Mouse (Mus musculus): Measurements from ENCODE around the gene Klhl26.

Klhl26 gene

DNA sequence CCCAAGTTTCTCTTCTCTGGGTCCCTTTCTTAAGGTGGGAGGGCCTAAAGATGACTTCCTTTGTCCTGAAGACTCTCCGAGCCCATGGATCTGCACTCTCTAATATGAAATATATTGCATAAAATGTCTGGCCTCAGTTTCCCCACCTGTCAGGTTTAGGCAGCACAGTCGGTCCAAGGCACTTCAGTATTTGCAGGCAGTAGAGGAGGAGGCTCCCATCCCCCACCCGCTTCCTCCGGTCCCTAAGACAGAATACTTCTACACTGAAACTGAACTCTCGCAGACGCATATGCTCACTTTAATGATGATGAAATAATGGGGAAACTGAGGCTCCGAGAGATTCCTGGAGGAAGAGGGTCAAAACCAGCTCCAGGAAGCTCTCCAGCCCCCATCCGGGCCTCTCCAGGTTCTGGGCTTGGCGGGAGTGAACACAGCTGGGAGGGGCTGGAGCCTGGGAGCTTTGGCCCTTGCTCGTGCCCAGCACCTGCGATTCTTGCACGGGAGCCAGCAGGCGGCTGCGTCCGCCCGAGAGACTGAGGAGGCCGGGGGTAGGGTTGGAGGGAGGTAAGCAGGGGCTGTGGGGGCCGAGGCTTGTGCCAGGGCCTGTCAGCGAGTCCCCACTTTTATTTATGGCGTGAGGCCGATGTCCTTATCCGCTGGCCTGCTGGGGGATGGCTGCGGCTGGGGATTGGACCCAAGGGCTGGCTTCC, 25.2 kb upstream of the Klhl26 start:
- DNase-seq (ENCODE audit: low spot score in 2 of 2): no peak

DNA sequence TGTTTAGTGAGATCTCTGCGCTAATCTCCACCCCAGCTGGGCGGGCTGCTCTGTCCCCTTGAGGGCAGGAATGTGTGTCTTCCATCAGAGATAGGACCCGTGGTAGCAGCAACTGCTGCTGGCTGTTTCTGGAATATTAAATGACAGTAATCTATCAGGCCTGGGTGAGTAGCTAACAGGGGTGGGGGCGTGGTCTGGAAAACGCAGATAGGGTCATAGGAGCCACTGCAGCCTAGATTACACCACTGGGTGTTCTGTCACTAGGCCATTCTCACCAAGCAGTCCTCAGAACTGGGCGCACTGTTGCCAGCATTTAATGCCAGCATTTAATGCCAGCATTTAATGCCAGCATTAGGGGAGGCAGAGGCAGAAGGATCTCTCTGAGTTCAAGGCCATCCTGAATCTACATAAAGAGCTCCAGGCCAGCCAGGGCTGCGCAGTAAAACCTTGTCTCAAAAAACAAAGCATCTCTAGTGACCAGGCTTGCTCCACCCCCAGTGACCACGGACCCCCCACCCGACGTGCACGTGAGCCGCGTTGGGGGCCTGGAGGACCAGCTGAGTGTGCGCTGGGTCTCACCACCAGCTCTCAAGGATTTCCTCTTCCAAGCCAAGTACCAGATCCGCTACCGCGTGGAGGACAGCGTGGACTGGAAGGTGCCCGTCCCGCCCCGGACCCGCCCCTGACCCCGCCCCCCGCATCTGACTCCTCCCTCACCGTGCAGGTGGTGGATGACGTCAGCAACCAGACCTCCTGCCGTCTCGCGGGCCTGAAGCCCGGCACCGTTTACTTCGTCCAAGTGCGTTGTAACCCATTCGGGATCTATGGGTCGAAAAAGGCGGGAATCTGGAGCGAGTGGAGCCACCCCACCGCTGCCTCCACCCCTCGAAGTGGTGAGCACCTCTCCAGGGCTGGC, 23.9 kb upstream of the Klhl26 start:
- no peak for DNase-seq (ENCODE audit: low spot score in 2 of 2)

DNA sequence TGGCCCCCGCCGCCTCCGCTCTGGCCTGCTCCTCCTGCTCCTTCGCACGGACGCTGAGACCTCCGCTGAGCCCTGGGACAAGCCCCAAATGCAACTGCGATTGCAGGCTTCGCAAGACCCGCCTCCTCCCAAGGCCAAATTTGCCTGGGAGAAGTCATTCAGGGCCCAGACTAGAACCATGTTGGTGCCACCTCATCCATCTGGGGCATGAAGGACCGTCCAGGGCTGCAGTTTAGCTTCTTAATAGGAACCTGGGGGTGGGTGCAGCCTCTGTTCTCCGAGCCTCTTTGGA, 18.9 kb upstream of the Klhl26 start:
- DNase-seq (ENCODE audit: low spot score in 2 of 2): no peak

- DNase-seq (ENCODE audit: low spot score in 2 of 2): no peak
Measured at GRCm38 (mm10) chr8:70495001-70495770, 18.4 kb upstream of the Klhl26 start.

GRCm38 (mm10) chr8:70494416-70494945, 17.7 kb upstream of the Klhl26 start:
- no peak for DNase-seq (ENCODE audit: low spot score in 2 of 2)

DNA sequence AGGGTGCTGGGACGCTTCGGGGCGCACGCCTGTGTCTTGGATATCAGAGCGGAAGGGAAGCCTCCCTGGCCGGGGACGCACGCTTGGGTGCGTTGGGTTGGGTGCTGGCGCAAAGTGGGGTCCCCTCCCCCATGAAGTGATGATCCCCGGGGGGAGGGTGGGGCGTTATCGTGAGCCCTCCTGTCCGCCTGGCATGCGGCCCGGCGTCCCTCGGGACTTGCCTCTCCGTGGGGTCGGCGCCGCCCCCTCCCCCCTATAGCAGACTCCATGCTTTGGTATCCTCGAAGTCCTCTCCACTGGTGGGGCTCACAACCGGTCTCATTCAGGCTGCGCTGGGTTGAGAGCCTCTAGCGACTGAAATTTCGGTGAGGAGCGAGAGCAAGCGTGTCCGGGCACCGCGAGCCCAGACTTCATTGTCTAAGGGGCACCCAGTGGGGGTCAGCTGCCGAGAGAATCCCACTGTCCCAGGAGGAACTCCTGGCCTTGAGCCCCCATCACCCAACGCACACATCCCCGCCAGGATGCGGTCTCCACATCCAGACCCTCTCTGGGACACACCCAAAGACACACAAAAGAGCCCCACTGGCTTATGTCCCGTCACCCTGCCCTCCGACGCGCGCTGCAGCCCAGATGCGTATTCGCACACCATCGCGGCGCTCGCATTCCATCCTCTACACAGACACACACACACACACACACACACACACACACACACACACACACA, 17.1 kb upstream of the Klhl26 start:
- no peak for DNase-seq (ENCODE audit: low spot score in 2 of 2)

DNA sequence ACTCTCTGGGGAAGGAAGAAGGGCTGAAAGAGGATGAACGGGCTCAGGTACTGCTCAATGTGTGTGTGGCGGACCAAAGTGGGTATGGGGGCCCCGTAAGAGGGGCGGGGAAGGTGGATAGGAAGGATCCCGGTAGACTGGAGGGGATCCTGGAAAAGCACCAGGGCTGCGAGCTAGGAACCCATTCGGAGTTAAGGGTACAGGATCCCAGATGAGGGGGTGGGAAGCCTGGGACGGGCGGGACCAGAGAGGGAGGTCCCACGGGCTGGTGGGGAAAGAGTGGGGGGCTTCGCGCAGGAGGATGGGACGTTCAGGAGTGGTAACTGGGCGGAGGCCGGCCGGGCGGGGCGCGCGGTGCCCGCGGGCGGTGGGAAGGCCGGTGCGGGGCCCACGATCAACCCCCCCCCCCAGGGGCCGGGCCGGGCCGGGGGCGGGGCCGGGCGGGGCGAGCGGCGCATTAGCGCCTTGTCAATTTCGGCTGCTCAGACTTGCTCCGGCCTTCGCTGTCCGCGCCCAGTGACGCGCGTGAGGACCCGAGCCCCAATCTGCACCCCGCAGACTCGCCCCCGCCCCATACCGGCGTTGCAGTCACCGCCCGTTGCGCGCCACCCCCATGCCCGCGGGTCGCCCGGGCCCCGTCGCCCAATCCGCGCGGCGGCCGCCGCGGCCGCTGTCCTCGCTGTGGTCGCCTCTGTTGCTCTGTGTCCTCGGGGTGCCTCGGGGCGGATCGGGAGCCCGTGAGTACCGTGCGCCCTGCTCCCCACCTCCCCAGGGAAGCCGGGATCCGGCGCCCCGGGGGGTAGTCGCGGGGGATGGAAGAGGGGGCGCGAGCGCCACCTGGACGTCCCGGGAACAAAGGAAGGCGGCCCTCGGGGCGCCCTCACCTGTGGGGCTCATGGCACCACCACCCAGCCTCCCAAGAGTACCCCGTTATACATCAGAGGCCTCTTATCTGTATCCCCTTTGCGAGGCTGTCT, 16.2 kb upstream of the Klhl26 start, which contains the start of gene Crlf1:
Crlf1 (plus strand) TSS at position 495 of the 977 bp plus-strand sequence.
- no peak for DNase-seq (ENCODE audit: low spot score in 2 of 2)

DNA sequence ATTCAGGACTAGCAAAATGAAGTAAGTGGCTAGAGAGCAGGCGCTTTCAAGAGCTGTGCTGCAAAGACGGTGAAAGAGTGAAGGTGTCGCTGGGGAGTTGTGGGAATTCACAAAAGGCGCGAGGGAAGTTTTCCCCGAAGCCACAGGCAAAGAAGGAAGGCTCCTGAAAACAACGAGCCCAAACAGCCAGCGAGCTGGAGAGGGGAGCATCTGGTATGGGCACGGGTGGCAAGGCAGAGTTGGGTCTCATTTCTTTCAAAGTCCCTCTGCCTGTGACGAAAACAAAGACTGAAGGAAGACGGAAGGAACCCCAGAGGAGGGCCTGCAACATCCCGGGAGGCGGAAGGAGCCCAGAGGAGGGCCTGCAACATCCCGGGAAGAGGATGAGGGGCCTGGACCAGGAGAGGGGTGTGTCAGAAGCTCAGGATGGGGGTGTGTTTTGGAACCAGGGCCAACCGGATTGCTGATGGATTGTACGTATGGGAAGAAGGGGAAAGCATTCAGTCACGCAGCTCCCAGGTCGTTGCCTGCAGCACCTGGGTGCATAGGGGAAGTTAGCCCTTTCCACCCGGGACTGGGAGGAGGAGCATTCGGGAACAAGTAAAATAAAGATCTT, 14.2 kb upstream of the Klhl26 start:
- no peak for DNase-seq (ENCODE audit: low spot score in 2 of 2)

- no peak for DNase-seq (ENCODE audit: low spot score in 2 of 2)
Measured at GRCm38 (mm10) chr8:70490061-70490879, 13.5 kb upstream of the Klhl26 start.

DNA sequence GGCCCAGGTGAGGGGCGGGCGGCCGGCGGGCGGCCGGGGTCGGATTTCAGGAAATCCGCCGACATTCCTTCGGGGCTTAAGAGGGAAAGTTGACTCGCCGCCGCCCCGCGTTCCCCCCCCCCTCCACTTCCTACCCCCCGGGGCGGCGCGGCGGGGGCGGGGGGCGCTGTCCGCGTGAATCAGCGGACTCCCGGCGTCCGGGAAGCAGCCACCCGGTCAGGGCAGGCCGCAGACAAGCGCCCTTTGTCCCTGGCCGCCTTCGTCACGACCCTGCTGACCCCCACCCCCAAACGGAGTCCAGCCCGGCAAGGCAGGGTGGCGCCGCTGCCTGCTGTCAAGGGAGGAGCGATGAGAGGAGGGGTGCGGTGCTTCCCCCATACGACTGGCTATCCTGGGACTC, 12.8 kb upstream of the Klhl26 start:
- DNase-seq (ENCODE audit: low spot score in 2 of 2): no peak

DNA sequence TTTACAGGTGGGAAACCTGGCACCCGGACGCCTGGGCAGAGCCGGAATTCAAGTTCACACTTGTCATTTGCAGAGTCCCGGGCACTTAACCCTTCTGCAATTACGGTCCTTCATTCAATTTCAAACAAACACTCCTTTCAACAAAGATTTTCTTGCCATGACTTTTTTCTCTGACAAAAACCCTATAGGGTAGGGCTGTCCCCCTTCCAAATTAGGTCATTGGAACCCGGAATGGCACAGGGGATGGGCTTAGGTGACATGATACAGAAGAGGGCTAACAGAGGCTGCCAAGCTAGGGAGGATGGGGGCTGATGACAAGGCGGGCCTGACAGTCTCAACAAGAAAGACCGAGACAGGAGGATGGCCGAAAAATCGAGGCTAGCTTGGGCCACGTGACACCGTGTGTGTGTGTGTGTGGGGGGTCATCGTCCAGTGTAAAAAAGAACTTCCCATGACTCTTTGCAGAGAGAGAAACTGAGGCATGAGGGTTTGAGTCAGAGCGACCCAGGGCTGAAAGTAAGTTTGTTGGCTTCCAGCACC, 12.2 kb upstream of the Klhl26 start:
- DNase-seq (ENCODE audit: low spot score in 2 of 2): no peak

- no peak for DNase-seq (ENCODE audit: low spot score in 2 of 2)
Measured at GRCm38 (mm10) chr8:70487993-70488796, 11.4 kb upstream of the Klhl26 start.

DNA sequence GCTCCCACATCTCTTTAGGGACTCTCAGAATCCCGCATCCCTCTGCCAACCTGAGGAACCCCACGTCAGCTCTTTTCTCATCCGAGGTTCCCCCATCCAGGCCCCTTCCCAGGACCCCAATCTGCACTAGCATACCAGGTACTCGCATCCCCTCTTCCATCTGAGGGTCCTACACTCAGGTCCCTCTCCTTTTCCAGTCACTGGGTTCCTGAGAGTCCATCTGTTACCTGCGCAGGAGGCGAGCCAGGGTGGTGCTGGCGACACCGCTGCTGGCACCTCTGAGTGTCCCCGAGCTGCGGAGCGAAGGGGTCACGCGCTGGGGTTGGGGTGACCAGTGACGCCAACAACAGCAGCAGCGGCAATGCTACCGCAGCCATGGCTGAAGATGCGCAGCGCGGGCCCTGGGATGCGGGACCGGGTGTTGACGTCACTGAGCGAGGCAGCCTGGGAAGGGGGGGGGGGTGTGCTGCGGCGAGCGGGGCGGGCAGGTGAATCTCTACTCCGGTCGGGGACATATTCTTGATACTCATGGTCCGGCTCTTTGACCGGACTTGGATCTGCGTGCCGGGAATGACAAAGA, 10.3 kb upstream of the Klhl26 start, which contains the start of gene Tmem59l:
Tmem59l (minus strand) TSS at position 418 of the 580 bp plus-strand sequence.
- DNase-seq (ENCODE audit: low spot score in 2 of 2): no peak

DNA sequence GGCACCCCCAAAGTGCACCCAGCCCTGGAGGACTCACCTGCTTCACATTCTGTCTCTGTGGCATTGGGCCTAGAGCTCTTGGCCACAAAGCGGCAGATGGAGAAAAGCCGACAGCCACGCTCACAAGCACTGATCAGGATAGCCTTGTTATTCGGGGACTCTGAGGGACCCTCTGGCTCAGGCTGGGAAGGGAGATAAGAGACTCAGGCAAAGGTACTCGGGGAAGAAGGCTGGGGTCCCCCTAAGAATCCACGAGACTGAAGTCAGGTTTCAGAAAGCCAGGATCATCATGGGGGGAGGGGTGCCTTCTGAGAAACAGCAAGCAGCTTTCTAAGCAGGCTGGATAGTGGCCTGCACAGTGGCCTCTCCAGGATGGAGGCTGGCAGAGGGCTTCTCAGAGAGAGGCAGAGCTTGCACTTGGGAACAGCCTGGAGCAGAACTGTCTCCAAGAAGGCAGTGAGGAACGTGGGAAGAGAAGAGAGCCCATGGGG, 9.5 kb upstream of the Klhl26 start:
- no peak for DNase-seq (ENCODE audit: low spot score in 2 of 2)

DNA sequence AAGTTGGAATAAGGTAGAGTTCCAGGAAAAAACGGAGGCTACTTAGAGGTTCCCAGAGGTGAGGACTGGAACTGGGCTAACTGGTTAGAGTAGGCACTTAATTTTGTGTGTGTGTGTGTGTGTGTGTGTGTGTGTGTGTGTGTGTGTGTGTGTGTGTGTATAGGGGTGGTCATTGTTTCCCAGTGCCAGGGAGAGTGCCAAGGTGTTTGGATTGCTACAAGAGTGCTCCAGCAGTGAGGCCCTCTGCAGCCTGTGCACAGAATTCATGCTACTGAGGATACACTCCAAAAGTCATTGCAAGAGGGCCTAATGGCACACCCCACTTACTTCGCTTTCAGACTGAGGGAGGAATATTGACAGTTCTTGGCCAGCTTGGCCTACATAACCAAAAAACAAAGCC, 6.2 kb upstream of the Klhl26 start:
- DNase-seq (ENCODE audit: low spot score in 2 of 2): no peak

DNA sequence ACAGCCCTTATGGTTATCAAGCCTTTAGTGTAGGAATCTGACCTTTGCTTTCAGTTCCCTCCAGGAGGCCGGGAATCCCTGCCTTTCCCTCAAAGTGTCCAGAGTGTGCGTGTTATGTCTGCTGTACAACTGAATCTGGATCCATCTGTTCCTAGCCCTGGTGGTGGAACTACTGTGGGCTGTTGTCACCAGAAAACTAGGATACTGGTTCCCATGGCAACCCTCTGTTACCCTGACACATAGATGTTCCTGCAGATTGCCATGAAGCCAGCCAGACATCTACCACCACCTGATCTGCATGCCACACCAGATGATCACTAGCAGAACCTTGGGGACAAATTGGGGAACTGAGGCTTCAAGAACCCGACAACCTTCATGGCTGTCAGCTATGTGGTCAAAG, 5.1 kb upstream of the Klhl26 start:
- no peak for DNase-seq (ENCODE audit: low spot score in 2 of 2)

Measured in frontal cortex, postnatal 14 days (tissue).